Mouse (Mus musculus) liver, embryonic 14.5 days (tissue): ENCODE results near the gene Fastkd5.
A peak's percentile ranks its signal among the peaks of the same experiment; 100 is the strongest.

Experiments used
- CTCF ChIP-seq: IDR thresholded peaks from 2 replicates; pipeline ENCODE4 v1.5.1; 2016; ENCODE audit warnings: antibody characterized with exemption, low read depth, control low read depth
- EP300 ChIP-seq: IDR thresholded peaks from 2 replicates; pipeline ENCODE4 v1.6.1; 2016; ENCODE audit warnings: antibody characterized with exemption, low read depth

DNA sequence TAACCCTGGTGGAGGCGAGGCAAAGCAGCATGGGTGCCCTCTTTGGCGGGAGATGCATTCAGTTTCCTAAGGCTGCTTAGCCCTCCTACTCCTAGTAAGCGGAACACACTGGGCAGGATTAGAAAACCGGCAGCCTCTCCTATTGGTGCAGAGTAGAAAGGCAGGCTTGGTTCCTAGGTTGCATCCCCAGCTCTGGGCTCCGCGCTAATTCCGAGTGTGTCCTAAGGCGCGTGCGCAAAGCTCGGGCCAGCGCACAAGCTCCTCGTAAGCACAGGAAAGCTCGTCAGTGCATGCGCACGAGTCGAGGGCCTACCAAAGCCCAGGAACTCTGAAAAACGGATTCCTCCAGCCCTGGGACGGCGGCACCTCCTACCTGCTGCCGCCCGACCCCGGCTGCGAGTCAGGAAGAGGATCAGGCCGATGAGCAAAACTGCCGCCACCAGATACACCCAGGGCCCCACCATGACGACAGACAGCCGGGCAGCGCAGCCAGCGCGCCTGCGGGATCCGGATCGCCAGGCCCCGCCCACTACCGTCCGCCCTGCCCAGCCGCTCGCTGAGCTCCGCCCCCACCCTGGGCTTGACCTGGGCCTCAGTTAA is 34.4 kb upstream of the Fastkd5 start, which contains the start of gene Ddrgk1:
- TF ChIP-seq CTCF: peak; percentile 37
- TF ChIP-seq EP300: 0 out of 2 replicates have a peak, but pooled peaks have one; percentile 49
